Mouse (Mus musculus) liver, embryonic 16.5 days (tissue): ENCODE measurements around the gene Gm47996. TPM values are rescaled to one million over a fixed set of nuclear protein-coding genes. Genes with fewer than 3 reads are reported as not detected.
"Not testable (repeated sequence)": the region's sequence is repeated elsewhere in the genome, so short reads cannot be mapped to it uniquely, and the experiment has no call there.

Experiments
- ATAC-seq: fragments of 200-750 bp; cut with Nextera tagmentation; 2 replicates; pipeline ENCODE4 v1.8.0; 2017; ENCODE audit warnings: low read depth, mild to moderate bottlenecking, moderate number of reproducible peaks, moderate library complexity
- H3K27ac ChIP-seq: fragments of 300-500 bp; sonication (generic); 2 replicates; pipeline ENCODE4 v1.5.1; 2014; ENCODE audit warnings: mild to moderate bottlenecking, low read length
- H3K27me3 ChIP-seq: fragments of 300-500 bp; sonication (generic); 2 replicates; pipeline ENCODE4 v1.6.1; 2014; ENCODE audit warnings: low read depth, low read length, mixed read lengths; ENCODE audit not compliant: control insufficient read depth, insufficient read depth
- H3K36me3 ChIP-seq: fragments of 300-500 bp; sonication (generic); 2 replicates; pipeline ENCODE4 v1.6.1; 2014; ENCODE audit warnings: mild to moderate bottlenecking; ENCODE audit not compliant: control insufficient read depth, insufficient read depth
- H3K4me1 ChIP-seq: fragments of 300-500 bp; sonication (generic); 2 replicates; pipeline ENCODE4 v1.6.1; 2014; ENCODE audit warnings: low read depth, low read length, mixed read lengths; ENCODE audit not compliant: control insufficient read depth
- H3K4me2 ChIP-seq: fragments of 300-500 bp; sonication (generic); 2 replicates; pipeline ENCODE4 v1.6.1; 2014; ENCODE audit warnings: low read depth, low read length, mixed read lengths
- H3K4me3 ChIP-seq: fragments of 300-500 bp; sonication (generic); 2 replicates; pipeline ENCODE4 v1.5.1; 2014; ENCODE audit warnings: low read depth, mild to moderate bottlenecking, low read length
- H3K9ac ChIP-seq: fragments of 300-500 bp; sonication (generic); 2 replicates; pipeline ENCODE4 v1.6.1; 2014; ENCODE audit warnings: low read depth, low read length
- H3K9me3 ChIP-seq: fragments of 300-500 bp; sonication (generic); replicated peaks from 2 replicates; pipeline ENCODE4 v1.6.1; 2016; ENCODE audit warnings: low read length; ENCODE audit not compliant: control insufficient read depth
- WGBS: fragments of 180-500 bp; shearing (Covaris S2); extraction: QIAGEN DNeasy Blood & Tissue Kit; methylation state at CpG from one replicate; pipeline ENCODE4 v1.1.7; 2014; ENCODE audit not compliant: insufficient replicate concordance; 5-methylcytosine and 5-hydroxymethylcytosine counted together
- polyA plus RNA-seq: library from polyadenylated mRNA; unstranded; fragments of >200 nt; fragmentation: Nextera tagmentation; extraction: Ambion mirVana; gene quantifications from 2 replicates; pipeline ENCODE4 v1.2.1, GENCODE M21; 2015

Gene Gm47996
- polyA plus RNA-seq, 1 experiment from 2014 or later: 0.12 TPM

DNA sequence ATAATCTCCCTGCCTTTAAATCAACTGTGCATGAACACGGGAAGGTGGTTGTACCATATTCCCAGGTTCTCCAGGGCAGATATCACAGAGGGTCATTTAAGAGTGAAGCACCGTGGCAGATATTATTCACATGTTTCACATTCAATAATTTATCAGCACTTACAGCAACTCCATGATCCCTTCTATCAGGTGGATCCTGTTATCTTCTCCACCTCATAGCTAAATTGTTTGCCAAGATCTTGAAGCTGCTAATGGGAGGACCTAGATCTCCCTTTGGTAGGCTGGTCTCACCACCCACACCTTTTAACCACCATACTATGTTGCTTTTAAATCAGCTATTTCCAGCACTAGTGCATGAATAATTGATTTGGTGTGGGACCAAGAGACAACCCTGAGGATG lies 29.8 kb upstream of the Gm47996 start:
- Histone ChIP-seq H3K4me1 (peaks cover 37% of the 10 kb centered on the region), H3K9me3 (no peaks in the 10 kb centered on the region), H3K27ac (peak overlapping the region; percentile 33; the same call in 1 of the 2 replicates), H3K4me2 (no peak overlapping the region), H3K36me3 (no peaks in the 10 kb centered on the region), H3K27me3 (no peaks in the 10 kb centered on the region), H3K9ac (no peak overlapping the region), H3K4me3 (no peak overlapping the region)
- ATAC-seq: peak; percentile 19; the same call in 1 of the 2 replicates
- WGBS: 22% methylated on average over 2 of the region's 2 CpGs

DNA sequence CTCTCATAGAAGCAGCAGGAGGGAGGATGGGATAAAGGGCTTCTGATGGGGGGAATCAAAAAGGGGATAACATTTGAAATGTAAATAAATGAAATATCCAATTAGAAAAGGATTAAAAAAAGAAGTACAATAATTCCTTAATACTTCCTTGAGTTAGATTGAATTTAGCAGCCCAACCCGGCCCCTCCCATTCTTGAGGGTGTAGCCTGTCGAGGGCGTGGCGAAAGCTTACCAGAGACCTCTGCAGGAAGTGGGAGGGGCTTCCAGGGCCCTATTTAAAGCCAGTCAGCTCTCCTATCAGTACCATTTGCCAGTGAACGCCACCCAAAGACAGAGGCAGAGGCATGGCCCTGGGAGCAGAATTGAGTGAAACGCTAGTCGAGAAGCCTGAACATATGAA lies 27.7 kb upstream of the Gm47996 start, which contains the start of gene Gm47985:
Gene Gm47985 (plus strand): TSS at position 272 of the 400 bp plus-strand sequence.
- H3K4me2 ChIP-seq, H3K9ac ChIP-seq, H3K27ac ChIP-seq, H3K9me3 ChIP-seq, H3K36me3 ChIP-seq, H3K27me3 ChIP-seq, H3K4me3 ChIP-seq: not testable (repeated sequence)
- peak; percentile 33; the same call in 1 of the 2 replicates for ATAC-seq
- WGBS: no CpG with 5 or more reads among the region's 7 CpGs
- peaks cover 28% of the 10 kb centered on the region for H3K4me1 ChIP-seq

DNA sequence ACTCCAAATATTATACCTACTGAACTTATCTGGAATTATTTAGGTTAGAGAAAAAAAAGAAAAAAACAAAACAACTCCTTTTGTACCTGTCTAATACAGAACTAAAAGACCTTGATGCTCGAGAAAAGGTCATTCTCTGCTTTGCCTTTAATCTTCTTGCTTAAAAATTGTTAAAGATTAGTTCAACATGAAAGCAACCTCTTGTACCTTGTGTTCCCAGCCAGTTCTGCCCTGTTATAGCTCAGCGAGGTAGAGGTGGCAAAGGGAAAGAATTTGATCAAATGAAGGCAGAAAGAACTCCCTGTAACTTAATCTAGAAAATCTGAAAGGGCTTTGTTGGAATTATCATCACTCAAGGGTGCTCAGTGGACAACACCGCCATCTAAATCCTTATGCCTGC lies 23.7 kb upstream of the Gm47996 start:
- WGBS: 67% methylated on average over 3 of the region's 3 CpGs
- H3K9me3 ChIP-seq, ATAC-seq, H3K9ac ChIP-seq, H3K4me1 ChIP-seq, H3K4me3 ChIP-seq, H3K27me3 ChIP-seq, H3K27ac ChIP-seq, H3K4me2 ChIP-seq, H3K36me3 ChIP-seq: not testable (repeated sequence)

DNA sequence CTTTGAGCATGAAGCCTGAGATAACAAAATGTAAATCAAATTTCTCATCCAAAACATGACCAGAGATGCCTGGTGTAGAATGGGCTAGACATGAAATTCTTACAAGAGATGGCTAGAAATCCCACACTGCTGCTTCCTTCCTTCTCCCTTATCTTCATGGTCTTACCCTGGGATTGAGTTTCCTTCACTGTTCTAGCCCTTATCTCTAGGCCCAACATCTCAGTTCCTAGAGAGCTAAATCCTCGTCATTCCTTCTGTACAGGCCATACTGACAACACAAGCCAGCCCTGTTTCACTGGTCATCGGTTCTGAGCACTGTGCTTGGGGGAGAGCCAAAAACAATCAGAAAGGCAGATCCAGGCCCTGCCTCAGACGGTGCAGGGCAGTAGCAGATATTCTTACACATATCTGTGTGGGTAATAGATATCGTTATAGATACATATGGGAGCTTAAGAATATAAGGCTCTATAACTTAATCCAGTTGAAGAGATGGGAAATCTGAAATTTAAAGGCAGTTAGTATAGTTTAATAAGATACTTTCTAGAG lies 23.0 kb upstream of the Gm47996 start:
- not testable (repeated sequence) for H3K9me3 ChIP-seq, H3K4me2 ChIP-seq, H3K27ac ChIP-seq, H3K4me1 ChIP-seq, H3K27me3 ChIP-seq, H3K36me3 ChIP-seq, H3K9ac ChIP-seq, H3K4me3 ChIP-seq
- ATAC-seq: peak; percentile 21; the same call in 1 of the 2 replicates
- WGBS: 53% methylated on average over 4 of the region's 4 CpGs

DNA sequence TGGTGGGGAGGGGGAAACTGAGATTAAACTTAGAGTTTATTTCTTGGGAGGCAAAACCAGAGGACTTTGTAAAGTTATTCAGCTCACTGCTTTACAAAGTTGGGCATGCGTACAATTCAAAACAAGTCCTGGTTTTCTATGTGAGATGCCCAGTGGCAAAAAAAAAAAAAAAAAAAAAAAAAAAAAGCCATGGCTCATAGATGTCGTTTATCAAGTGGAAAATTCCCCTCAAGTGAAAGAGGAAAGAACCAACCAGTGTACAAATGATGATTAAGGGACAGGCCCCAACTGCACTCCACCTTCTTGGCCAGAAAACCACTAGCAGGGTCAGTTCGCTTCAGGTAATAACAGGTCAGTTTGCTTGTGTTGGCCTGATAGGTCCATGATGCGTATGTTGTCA lies 21.5 kb upstream of the Gm47996 start:
- WGBS: 71% methylated on average over 4 of the region's 4 CpGs
- ATAC-seq: no peak
- H3K9me3 ChIP-seq: no peaks in the 10 kb centered on the region
- no peaks in the 10 kb centered on the region for H3K36me3 ChIP-seq
- H3K4me3 ChIP-seq: no peak overlapping the region
- no peak overlapping the region for H3K9ac ChIP-seq
- H3K4me1 ChIP-seq: no peaks in the 10 kb centered on the region; the same call in 1 of the 2 replicates
- H3K27me3 ChIP-seq: no peaks in the 10 kb centered on the region
- no peak overlapping the region for H3K27ac ChIP-seq
- no peak overlapping the region for H3K4me2 ChIP-seq

DNA sequence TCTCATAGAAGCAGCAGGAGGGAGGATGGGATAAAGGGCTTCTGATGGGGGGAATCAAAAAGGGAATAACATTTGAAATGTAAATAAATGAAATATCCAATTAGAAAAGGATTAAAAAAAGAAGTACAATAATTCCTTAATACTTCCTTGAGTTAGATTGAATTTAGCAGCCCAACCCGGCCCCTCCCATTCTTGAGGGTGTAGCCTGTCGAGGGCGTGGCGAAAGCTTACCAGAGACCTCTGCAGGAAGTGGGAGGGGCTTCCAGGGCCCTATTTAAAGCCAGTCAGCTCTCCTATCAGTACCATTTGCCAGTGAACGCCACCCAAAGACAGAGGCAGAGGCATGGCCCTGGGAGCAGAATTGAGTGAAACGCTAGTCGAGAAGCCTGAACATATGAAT lies 17.9 kb upstream of the Gm47996 start, which contains the start of gene Gm8947:
Gene Gm8947 (plus strand): TSS at position 302 of the 400 bp plus-strand sequence.
- not testable (repeated sequence) for H3K4me3 ChIP-seq, H3K4me2 ChIP-seq, H3K9ac ChIP-seq, H3K27ac ChIP-seq, H3K36me3 ChIP-seq, H3K27me3 ChIP-seq, H3K9me3 ChIP-seq, H3K4me1 ChIP-seq
- ATAC-seq: peak; percentile 80
- WGBS: no CpG with 5 or more reads among the region's 7 CpGs

DNA sequence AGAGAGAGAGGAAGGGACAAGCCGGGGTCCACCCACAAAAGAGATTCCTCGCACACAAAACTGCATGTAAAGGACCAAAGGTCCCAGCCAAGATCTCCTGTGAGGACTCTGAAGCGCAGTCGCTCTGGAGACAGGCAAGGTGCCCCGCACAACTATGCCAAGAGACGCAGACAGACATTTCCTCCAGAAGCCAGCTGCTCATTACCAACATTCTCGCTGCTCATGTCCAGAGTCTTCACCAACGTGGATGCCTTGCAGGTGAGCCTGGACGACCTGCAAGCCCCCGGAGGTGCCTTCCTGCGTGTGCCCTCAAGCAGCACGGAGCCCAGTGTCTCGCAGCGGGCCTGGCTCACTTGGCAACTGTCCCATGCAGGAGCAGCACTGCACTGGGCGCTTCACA lies 17.2 kb upstream of the Gm47996 start:
- H3K9ac ChIP-seq, H3K27me3 ChIP-seq, H3K9me3 ChIP-seq, H3K4me3 ChIP-seq, H3K4me1 ChIP-seq, H3K36me3 ChIP-seq, H3K27ac ChIP-seq, ATAC-seq, H3K4me2 ChIP-seq: not testable (repeated sequence)
- WGBS: 88% methylated on average over 15 of the region's 15 CpGs

DNA sequence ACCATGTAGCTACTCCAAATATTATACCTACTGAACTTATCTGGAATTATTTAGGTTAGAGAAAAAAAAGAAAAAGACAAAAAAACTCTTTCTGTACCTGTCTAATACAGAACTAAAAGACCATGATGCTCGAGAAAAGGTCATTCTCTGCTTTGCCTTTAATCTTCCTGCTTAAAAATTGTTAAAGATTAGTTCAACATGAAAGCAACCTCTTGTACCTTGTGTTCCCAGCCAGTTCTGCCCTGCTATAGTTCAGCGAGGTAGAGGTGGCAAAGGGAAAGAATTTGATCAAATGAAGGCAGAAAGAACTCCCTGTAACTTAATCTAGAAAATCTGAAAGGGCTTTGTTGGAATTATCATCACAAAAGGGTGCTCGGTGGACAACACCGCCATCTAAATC lies 13.9 kb upstream of the Gm47996 start:
- H3K4me2 ChIP-seq, H3K36me3 ChIP-seq, H3K4me1 ChIP-seq, H3K9me3 ChIP-seq, ATAC-seq, H3K27ac ChIP-seq, H3K9ac ChIP-seq, H3K4me3 ChIP-seq, H3K27me3 ChIP-seq: not testable (repeated sequence)
- 66% methylated on average over 4 of the region's 4 CpGs for WGBS

DNA sequence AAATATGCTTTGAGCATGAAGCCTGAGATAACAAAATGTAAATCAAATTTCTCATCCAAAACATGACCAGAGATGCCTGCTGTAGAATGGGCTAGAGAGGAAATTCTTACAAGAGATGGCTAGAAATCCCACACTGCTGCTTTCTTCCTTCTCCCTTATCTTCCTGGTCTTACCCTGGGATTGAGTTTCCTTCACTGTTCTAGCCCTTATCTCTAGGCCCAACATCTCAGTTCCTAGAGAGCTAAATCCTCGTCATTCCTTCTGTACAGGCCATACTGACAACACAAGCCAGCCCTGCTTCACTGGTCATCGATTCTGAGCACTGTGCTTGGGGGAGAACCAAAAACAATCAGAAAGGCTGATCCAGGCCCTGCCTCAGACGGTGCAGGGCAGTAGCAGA lies 13.2 kb upstream of the Gm47996 start:
- not testable (repeated sequence) for ATAC-seq, H3K9me3 ChIP-seq, H3K27ac ChIP-seq, H3K9ac ChIP-seq, H3K4me3 ChIP-seq, H3K36me3 ChIP-seq, H3K4me1 ChIP-seq, H3K27me3 ChIP-seq, H3K4me2 ChIP-seq
- 39% methylated on average over 3 of the region's 3 CpGs for WGBS
